Mouse (Mus musculus): Measurements from ENCODE around the gene Olfr329-ps. TPM values are rescaled to one million over a fixed set of nuclear protein-coding genes. Genes with fewer than 3 reads are reported as not detected.

The Olfr329-ps gene
- not detected in 2 replicates for polyA plus RNA-seq (2012; rRNA removed)

GRCm38 (mm10) chr11:58546322-58546721 lies at the start of gene Olfr329-ps:
Olfr329-ps (minus strand) TSS chr11:58546422.

GRCm38 (mm10) chr11:58594814-58595213 lies 48.6 kb upstream of the Olfr329-ps start, which contains the start of gene Olfr324:
Olfr324 (plus strand) TSS chr11:58595114.

GRCm38 (mm10) chr11:58577430-58577829 lies 31.2 kb upstream of the Olfr329-ps start, which contains the start of gene Olfr325:
Olfr325 (plus strand) TSS chr11:58577730.

GRCm38 (mm10) chr11:58570405-58570804 lies 24.2 kb upstream of the Olfr329-ps start, which contains the start of gene Olfr224:
Olfr224 (minus strand) TSS chr11:58570553.

GRCm38 (mm10) chr11:58555536-58555935 lies 9.3 kb upstream of the Olfr329-ps start, which contains the start of gene Olfr328:
Olfr328 (minus strand) TSS chr11:58555636.

GRCm38 (mm10) chr11:58534736-58535135 lies 11.5 kb downstream of the Olfr329-ps start, which contains the start of gene Olfr330:
Olfr330 (minus strand) TSS chr11:58534836.

GRCm38 (mm10) chr11:58502472-58502871 lies 43.8 kb downstream of the Olfr329-ps start, which contains the start of gene Olfr331:
Olfr331 (minus strand) TSS chr11:58502572.

GRCm38 (mm10) chr11:58492455-58492854 lies 53.8 kb downstream of the Olfr329-ps start, which contains the start of gene Olfr332:
Olfr332 (minus strand) TSS chr11:58492555.

Other genes starting within 250 kb of the Olfr329-ps start
- 43.0 and 45.3 TPM in 2 replicates for gene Zfp692, start 239.4 kb downstream of the Olfr329-ps start, polyA plus RNA-seq (2012; rRNA removed)
- gene Zfp672, start 216.1 kb downstream of the Olfr329-ps start, polyA plus RNA-seq (2012; rRNA removed), result 46.9 and 49.0 TPM in 2 replicates
- gene Sh3bp5l, start 215.7 kb downstream of the Olfr329-ps start, polyA plus RNA-seq (2012; rRNA removed), result 36.8 and 41.1 TPM in 2 replicates
- 11,928 and 12,556 TPM in 2 replicates for gene Lypd8, start 167.4 kb downstream of the Olfr329-ps start, polyA plus RNA-seq (2012; rRNA removed)
- gene 1810065E05Rik, start 125.3 kb downstream of the Olfr329-ps start, polyA plus RNA-seq (2012; rRNA removed), result 344 and 578 TPM in 2 replicates
- not detected in 2 replicates for gene Gm12253, start 113.9 kb downstream of the Olfr329-ps start, polyA plus RNA-seq (2012; rRNA removed)
- not detected in 2 replicates for gene Lypd9, start 93.5 kb downstream of the Olfr329-ps start, polyA plus RNA-seq (2012; rRNA removed)
- not detected in 2 replicates for gene Olfr30, start 84.2 kb downstream of the Olfr329-ps start, polyA plus RNA-seq (2012; rRNA removed)
- not detected in 2 replicates for gene Olfr332, start 53.9 kb downstream of the Olfr329-ps start, polyA plus RNA-seq (2012; rRNA removed)
- not detected in 2 replicates for gene Olfr331, start 43.9 kb downstream of the Olfr329-ps start, polyA plus RNA-seq (2012; rRNA removed)
- not detected in 2 replicates for gene Olfr330, start 11.6 kb downstream of the Olfr329-ps start, polyA plus RNA-seq (2012; rRNA removed)
- not detected in 2 replicates for gene Olfr328, start 9.2 kb upstream of the Olfr329-ps start, polyA plus RNA-seq (2012; rRNA removed)
- gene Olfr224, start 24.1 kb upstream of the Olfr329-ps start, polyA plus RNA-seq (2012; rRNA removed), result not detected in 2 replicates
- not detected in 2 replicates for gene Olfr325, start 31.3 kb upstream of the Olfr329-ps start, polyA plus RNA-seq (2012; rRNA removed)
- gene Olfr324, start 48.7 kb upstream of the Olfr329-ps start, polyA plus RNA-seq (2012; rRNA removed), result not detected in 2 replicates
- 7.3 and 7.4 TPM in 2 replicates for gene 2210407C18Rik, start 69.7 kb upstream of the Olfr329-ps start, polyA plus RNA-seq (2012; rRNA removed)
- gene Olfr323, start 84.1 kb upstream of the Olfr329-ps start, polyA plus RNA-seq (2012; rRNA removed), result not detected in 2 replicates
- not detected in 2 replicates for gene Trim58, start 94.0 kb upstream of the Olfr329-ps start, polyA plus RNA-seq (2012; rRNA removed)
- not detected in 2 replicates for gene Olfr322, start 112.4 kb upstream of the Olfr329-ps start, polyA plus RNA-seq (2012; rRNA removed)
- gene Olfr320, start 134.7 kb upstream of the Olfr329-ps start, polyA plus RNA-seq (2012; rRNA removed), result not detected in 2 replicates
- gene Olfr319, start 152.7 kb upstream of the Olfr329-ps start, polyA plus RNA-seq (2012; rRNA removed), result not detected in 2 replicates
- gene Olfr318, start 177.6 kb upstream of the Olfr329-ps start, polyA plus RNA-seq (2012; rRNA removed), result not detected in 2 replicates
- gene Olfr317, start 192.8 kb upstream of the Olfr329-ps start, polyA plus RNA-seq (2012; rRNA removed), result not detected in 2 replicates
- not detected in 2 replicates for gene Olfr316, start 206.3 kb upstream of the Olfr329-ps start, polyA plus RNA-seq (2012; rRNA removed)
- gene Olfr315, start 226.8 kb upstream of the Olfr329-ps start, polyA plus RNA-seq (2012; rRNA removed), result not detected in 2 replicates
- not detected in 2 replicates for gene Olfr314, start 236.5 kb upstream of the Olfr329-ps start, polyA plus RNA-seq (2012; rRNA removed)

All from colon, adult 2 months (tissue).